Mouse (Mus musculus) MN1 (cell line): ENCODE results near the gene Fignl2.

Source experiments
- DNase-seq: peaks from one replicate; pipeline ENCODE4 v3.0.0-alpha.2; 2016; ENCODE audit warnings: low spot score

Gene Fignl2

DNA sequence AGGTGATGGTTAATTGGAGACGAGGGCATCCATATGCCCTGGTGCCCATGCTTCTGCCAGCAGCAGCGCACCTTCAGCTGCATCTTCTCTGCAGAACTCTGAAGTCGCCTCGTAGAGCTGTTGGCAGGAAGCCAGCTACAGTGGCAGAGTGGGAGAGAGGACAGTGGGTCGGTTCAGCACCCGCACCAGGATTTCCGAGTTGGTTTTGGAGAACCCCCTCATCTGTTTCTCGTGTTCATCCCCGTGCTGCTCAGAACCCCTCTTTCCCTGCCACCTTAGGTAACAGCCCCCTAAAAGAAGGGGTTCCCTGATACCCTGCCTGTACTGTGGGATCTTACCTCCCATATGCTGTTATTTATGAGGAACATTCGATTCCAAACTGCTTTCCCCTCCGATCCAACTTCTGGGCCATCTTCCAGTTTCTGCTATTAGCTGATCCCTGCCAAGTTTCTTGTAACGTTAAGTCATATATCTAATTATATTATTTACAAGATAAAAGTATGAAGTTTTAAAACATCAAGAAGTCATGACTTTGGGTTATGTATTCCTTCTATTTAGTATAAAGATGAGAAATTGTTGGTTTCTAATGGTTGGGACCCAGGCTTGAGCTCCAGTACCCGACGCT, 69.9 kb downstream of the Fignl2 start:
- peak; percentile 55 for DNase-seq

DNA sequence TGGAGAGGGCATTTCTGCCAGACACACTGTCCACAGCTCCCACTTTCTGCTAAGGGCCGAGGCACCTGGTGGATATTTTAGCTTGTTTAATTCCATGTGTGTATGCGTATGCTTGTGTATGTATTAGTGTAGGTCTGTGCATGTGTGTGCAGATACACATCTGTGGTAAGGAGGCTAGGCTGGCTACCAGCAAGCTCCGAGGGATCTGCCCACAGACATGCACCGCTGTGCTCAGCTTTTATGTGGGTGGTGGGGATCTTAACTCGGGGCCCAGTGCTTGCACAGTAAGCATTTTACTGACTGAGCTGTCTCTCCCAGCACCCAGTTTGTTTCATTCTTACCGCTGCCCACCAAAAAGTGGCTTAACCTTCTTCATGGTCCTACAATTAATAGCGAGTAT, 71.1 kb downstream of the Fignl2 start:
- no peak for DNase-seq

DNA sequence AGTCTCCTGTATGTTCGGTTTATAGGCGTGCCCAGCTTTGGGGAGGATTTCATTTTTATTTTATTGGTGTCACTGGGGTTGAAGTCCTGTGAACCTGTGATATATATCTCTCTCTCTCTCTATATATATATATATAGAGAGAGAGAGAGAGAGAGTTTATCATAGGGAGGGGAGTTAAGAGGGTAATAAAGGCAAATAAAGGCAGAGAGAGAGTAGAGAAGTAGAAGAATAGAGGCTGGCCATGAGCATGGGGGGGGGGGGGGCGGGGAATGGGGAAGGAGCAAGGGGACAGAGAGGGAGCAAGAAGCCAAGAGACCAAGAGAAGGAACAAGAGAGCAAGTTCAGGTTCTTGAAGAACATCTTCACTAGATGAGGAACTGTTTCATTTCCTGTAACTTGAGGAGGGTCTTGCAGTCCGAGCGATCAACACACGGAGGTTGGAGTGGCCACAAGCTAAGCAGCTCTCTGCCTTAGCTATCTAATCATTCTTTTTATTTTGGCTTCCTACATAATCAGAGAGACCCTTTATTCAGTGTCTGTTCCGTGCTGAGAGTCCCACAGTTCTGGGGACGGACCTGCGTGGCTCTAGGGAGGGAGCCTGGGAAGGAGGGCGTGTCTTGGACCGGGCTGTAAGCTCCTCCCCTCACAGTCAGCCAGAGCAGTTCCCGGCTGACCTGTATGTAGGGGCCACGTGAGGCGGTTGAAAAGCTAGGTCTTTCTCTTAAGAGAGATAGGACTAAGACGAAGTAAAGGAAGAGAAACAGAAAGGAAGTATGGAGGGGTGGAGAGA, 71.9 kb downstream of the Fignl2 start:
- peak; percentile 61 for DNase-seq

- DNase-seq, result no peak
Measured at GRCm38 (mm10) chr15:101005717-101006116, 72.7 kb downstream of the Fignl2 start.

GRCm38 (mm10) chr15:101004538-101004937, 73.8 kb downstream of the Fignl2 start:
- DNase-seq, result no peak

- no peak for DNase-seq
Measured at GRCm38 (mm10) chr15:101002466-101002865, 75.9 kb downstream of the Fignl2 start.

GRCm38 (mm10) chr15:101001685-101002084, 76.7 kb downstream of the Fignl2 start:
- no peak for DNase-seq
